Mouse (Mus musculus): ENCODE measurements around the gene Nlrc5. TPM values are rescaled to one million over a fixed set of nuclear protein-coding genes. Genes with fewer than 3 reads are reported as not detected.
A peak's percentile ranks its signal among the peaks of the same experiment; 100 is the strongest.

The Nlrc5 gene
- polyA plus RNA-seq, 1 experiment from 2014 or later: 0.45 TPM

DNA sequence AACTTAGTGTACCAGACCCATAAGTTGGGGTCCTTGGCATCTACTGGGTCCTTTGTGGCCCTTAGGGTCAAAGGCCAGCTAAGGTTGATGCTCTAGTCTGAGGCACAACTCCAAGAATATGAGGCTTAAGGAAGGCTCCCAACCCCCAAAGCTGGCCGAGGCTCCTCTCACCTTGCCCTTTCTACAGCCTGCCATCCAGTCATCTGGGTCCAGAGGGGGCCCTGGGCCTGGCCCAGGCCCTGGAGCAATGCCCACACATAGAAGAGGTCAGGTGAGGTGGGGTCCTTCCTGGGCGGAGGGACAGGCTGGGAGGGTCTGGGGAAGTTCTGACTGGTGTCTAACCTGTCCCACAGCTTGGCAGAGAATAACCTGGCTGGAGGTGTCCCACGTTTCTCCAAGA, 88.3 kb downstream of the Nlrc5 start:
- H3K4me2 ChIP-seq (ENCODE audit: low read depth, low read length): no peak overlapping the region
- no peaks in the 10 kb centered on the region for H3K27me3 ChIP-seq (ENCODE audit: control insufficient read depth, insufficient read depth, low read depth, low read length)
- ATAC-seq (ENCODE audit: low read depth): no peak
- no peaks in the 10 kb centered on the region for H3K36me3 ChIP-seq (ENCODE audit: control insufficient read depth, insufficient read depth, low read length)
- no peak overlapping the region for H3K4me3 ChIP-seq (ENCODE audit: low read length)
- no peak overlapping the region for H3K27ac ChIP-seq (ENCODE audit: low read length)
- no peak overlapping the region for H3K9ac ChIP-seq (ENCODE audit: low read length)
- no peaks in the 10 kb centered on the region for H3K4me1 ChIP-seq (replicated peaks; ENCODE audit: control insufficient read depth, insufficient read depth, low read length)
- 72% methylated on average over 3 of the region's 3 CpGs for WGBS
- H3K9me3 ChIP-seq (ENCODE audit: control insufficient read depth, low read length): no peaks in the 10 kb centered on the region

DNA sequence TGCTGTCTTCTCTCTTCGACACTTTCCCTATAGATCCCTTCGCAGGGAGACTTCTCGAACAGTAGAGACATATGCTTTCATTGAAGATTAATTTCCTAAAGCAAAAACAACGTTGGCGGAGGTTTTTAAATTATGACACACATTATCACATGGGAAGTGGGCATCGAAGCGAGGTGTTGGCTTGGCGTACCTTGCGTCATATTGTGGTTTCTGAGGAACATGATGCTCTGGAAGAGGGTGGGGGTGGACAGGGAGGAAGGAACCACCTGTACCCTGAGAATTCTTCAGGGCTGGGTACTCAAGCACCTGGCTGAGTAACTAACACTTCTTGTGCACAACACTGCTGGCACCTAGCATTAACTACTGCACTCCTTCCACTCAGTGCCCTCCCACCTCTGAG, 90.4 kb downstream of the Nlrc5 start:
- no peaks in the 10 kb centered on the region for H3K36me3 ChIP-seq (ENCODE audit: control insufficient read depth, insufficient read depth, low read length)
- no peaks in the 10 kb centered on the region for H3K9me3 ChIP-seq (ENCODE audit: control insufficient read depth, low read length)
- H3K27ac ChIP-seq (ENCODE audit: low read length): no peak overlapping the region
- no peaks in the 10 kb centered on the region for H3K4me1 ChIP-seq (replicated peaks; ENCODE audit: control insufficient read depth, insufficient read depth, low read length)
- no peak overlapping the region for H3K4me3 ChIP-seq (ENCODE audit: low read length)
- no peaks in the 10 kb centered on the region for H3K27me3 ChIP-seq (ENCODE audit: control insufficient read depth, insufficient read depth, low read depth, low read length)
- no peak overlapping the region for H3K4me2 ChIP-seq (ENCODE audit: low read depth, low read length)
- 74% methylated on average over 9 of the region's 9 CpGs for WGBS
- H3K9ac ChIP-seq (ENCODE audit: low read length): no peak overlapping the region
- ATAC-seq (ENCODE audit: low read depth): no peak

DNA sequence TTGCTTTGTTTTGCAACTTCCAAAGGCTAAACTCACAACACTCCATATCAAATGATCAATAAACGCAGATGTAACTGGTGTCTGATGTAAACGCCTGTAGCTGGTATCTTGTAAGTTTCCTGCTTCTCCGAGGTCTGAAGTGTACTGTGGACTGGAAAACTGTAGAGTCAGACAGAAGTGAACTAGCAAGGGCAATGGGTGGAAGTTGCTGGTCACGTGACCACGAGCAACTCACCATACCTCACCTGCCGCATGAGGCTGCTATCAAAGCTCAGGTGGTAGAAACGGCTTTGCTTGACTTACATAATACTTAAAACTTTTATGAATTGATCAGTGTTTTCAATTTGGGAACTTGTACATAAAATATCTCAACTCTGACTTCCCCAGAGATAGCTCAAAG, 93.0 kb downstream of the Nlrc5 start:
- Histone ChIP-seq H3K9ac (ENCODE audit: low read length) (no peak overlapping the region), H3K27ac (ENCODE audit: low read length) (no peak overlapping the region), H3K4me1 (replicated peaks; ENCODE audit: control insufficient read depth, insufficient read depth, low read length) (0 out of 2 replicates have a peak, but pooled peaks cover 3% of the 10 kb centered on the region), H3K36me3 (ENCODE audit: control insufficient read depth, insufficient read depth, low read length) (no peaks in the 10 kb centered on the region), H3K27me3 (ENCODE audit: control insufficient read depth, insufficient read depth, low read depth, low read length) (no peaks in the 10 kb centered on the region; the same call in 1 of the 2 replicates), H3K4me2 (ENCODE audit: low read depth, low read length) (no peak overlapping the region), H3K4me3 (ENCODE audit: low read length) (no peak overlapping the region), H3K9me3 (ENCODE audit: control insufficient read depth, low read length) (no peaks in the 10 kb centered on the region)
- WGBS: 68% methylated on average over 7 of the region's 7 CpGs
- ATAC-seq (ENCODE audit: low read depth): no peak

DNA sequence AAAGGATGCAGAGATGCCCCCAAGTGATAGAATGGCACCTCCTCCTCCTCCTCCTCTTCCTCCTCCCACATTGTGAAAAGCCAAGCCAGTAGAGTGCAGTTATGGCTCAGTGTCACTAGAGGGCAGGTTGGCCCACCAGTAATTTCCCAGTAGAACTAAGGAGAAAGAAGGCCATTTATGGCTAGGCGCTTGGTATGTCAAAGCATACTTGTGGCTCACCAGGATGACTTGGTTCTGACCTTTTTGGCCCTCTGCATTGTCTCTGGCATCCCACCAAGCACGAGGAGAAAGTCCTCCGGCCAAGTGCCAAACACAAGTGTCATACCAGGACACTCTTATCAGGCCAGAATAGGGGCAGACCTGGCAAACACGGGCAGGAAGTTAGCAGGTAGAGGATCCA, 94.1 kb downstream of the Nlrc5 start:
- Histone ChIP-seq H3K4me2 (ENCODE audit: low read depth, low read length) (no peak overlapping the region), H3K36me3 (ENCODE audit: control insufficient read depth, insufficient read depth, low read length) (no peaks in the 10 kb centered on the region), H3K9me3 (ENCODE audit: control insufficient read depth, low read length) (no peaks in the 10 kb centered on the region), H3K27ac (ENCODE audit: low read length) (no peak overlapping the region), H3K4me1 (replicated peaks; ENCODE audit: control insufficient read depth, insufficient read depth, low read length) (0 out of 2 replicates have a peak, but pooled peaks cover 3% of the 10 kb centered on the region), H3K9ac (ENCODE audit: low read length) (no peak overlapping the region), H3K27me3 (ENCODE audit: control insufficient read depth, insufficient read depth, low read depth, low read length) (peaks cover 2% of the 10 kb centered on the region; the same call in 1 of the 2 replicates), H3K4me3 (ENCODE audit: low read length) (no peak overlapping the region)
- 33% methylated on average over 4 of the region's 4 CpGs for WGBS
- ATAC-seq (ENCODE audit: low read depth): no peak

DNA sequence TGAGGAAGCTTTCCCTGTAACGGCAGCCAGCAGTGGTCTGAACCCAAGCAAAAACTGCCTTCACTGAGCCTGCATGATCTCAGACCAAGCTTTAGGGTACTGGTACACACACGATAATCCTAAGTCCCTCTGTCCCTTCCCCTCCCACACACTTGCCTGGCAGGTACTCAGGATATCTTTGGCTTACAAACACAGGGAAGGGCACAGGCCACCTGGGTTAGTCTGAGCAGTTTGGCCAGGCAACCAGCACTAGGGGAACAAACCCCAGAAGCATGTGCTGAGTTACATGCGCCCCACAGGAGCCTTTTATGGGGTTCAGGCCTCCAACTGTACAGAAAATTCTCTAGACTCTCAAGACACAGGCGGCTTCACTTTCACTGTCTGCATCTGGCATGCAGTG, 95.7 kb downstream of the Nlrc5 start:
- Histone ChIP-seq H3K4me2 (ENCODE audit: low read depth, low read length) (no peak overlapping the region), H3K27ac (ENCODE audit: low read length) (no peak overlapping the region), H3K4me1 (replicated peaks; ENCODE audit: control insufficient read depth, insufficient read depth, low read length) (peaks cover 7% of the 10 kb centered on the region), H3K36me3 (ENCODE audit: control insufficient read depth, insufficient read depth, low read length) (no peaks in the 10 kb centered on the region), H3K9ac (ENCODE audit: low read length) (no peak overlapping the region), H3K27me3 (ENCODE audit: control insufficient read depth, insufficient read depth, low read depth, low read length) (peaks cover 4% of the 10 kb centered on the region; the same call in 1 of the 2 replicates), H3K4me3 (ENCODE audit: low read length) (no peak overlapping the region), H3K9me3 (ENCODE audit: control insufficient read depth, low read length) (no peaks in the 10 kb centered on the region)
- WGBS: 56% methylated on average over 4 of the region's 4 CpGs
- no peak for ATAC-seq (ENCODE audit: low read depth)

DNA sequence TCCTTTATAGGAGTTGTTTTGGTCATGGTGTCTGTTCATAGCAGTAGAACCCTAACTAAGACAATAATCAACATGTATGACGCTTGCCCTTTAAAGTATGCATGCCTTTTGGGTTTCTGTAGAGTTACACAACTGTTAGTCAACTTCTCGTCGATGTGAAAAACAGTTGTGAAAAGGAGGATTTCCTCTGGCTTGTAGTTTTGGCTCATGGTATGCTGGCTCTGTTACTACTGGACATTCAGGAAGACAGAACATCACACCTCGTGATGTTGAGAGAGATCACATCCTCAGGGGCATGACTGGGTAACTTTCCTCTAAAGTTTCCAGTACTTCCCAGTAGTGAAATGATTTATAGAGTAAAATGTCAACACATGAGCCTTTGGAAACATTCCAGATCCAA, 96.5 kb downstream of the Nlrc5 start:
- Histone ChIP-seq H3K9ac (ENCODE audit: low read length) (no peak overlapping the region), H3K4me3 (ENCODE audit: low read length) (no peak overlapping the region), H3K4me2 (ENCODE audit: low read depth, low read length) (no peak overlapping the region), H3K27me3 (ENCODE audit: control insufficient read depth, insufficient read depth, low read depth, low read length) (peaks cover 4% of the 10 kb centered on the region; the same call in 1 of the 2 replicates), H3K27ac (ENCODE audit: low read length) (no peak overlapping the region), H3K36me3 (ENCODE audit: control insufficient read depth, insufficient read depth, low read length) (no peaks in the 10 kb centered on the region), H3K4me1 (replicated peaks; ENCODE audit: control insufficient read depth, insufficient read depth, low read length) (peaks cover 7% of the 10 kb centered on the region), H3K9me3 (ENCODE audit: control insufficient read depth, low read length) (no peaks in the 10 kb centered on the region)
- ATAC-seq (ENCODE audit: low read depth): no peak
- 78% methylated on average over 4 of the region's 4 CpGs for WGBS

DNA sequence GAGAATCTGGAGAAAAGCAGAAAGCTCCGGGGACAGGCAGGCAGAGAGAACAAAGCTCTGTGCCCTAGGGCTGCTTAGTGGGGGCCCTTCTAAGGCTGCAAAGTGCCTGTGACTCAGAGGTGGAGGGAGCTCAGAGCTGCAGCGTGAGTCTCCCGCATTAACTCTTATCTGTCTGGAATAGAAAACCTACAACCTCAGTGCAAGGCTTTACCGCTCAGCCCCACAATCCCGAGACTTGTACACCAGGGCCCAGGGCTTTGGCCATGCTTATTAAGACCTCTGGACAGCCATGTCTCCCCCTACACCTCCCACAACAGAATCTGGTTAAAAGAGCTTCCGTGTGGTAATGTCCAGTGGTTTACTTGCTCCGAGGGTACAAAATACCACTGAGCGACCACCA, 97.8 kb downstream of the Nlrc5 start:
- no peak for ATAC-seq (ENCODE audit: low read depth)
- peak overlapping the region; percentile 99 for H3K4me2 ChIP-seq (ENCODE audit: low read depth, low read length)
- 4% methylated on average over 8 of the region's 8 CpGs for whole genome bisulfite sequencing
- peaks cover 4% of the 10 kb centered on the region; the same call in 1 of the 2 replicates for H3K27me3 ChIP-seq (ENCODE audit: control insufficient read depth, insufficient read depth, low read depth, low read length)
- H3K4me3 ChIP-seq (ENCODE audit: low read length): peak overlapping the region; percentile 71
- 0 out of 2 replicates have a peak overlapping the region, but pooled peaks have one; percentile 75 for H3K9ac ChIP-seq (ENCODE audit: low read length)
- H3K27ac ChIP-seq (ENCODE audit: low read length): no peak overlapping the region
- no peaks in the 10 kb centered on the region for H3K36me3 ChIP-seq (ENCODE audit: control insufficient read depth, insufficient read depth, low read length)
- peaks cover 7% of the 10 kb centered on the region for H3K4me1 ChIP-seq (replicated peaks; ENCODE audit: control insufficient read depth, insufficient read depth, low read length)
- H3K9me3 ChIP-seq (ENCODE audit: control insufficient read depth, low read length): no peaks in the 10 kb centered on the region

DNA sequence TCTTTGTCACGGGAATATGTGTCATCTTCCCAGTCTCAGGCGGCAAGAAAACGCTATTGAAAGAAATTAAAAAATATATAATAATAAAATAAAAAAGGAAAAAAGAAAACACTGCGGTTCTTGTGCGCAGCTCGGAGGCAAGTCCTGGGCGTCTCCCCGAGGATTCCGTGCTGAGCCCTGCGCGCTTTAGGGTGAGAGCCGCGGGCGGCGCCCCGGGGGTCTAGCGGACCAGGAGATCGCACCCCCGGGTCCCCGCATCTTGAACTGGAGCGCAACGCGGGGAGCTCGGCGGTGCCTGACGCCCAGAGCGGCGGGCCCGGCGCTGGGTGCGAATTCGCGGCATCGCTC, 98.3 kb downstream of the Nlrc5 start:
- H3K4me3 ChIP-seq (ENCODE audit: low read length): peak overlapping the region; percentile 71
- H3K9me3 ChIP-seq (ENCODE audit: control insufficient read depth, low read length): no peaks in the 10 kb centered on the region
- ATAC-seq (ENCODE audit: low read depth): peak; percentile 24
- no peak overlapping the region for H3K27ac ChIP-seq (ENCODE audit: low read length)
- no peaks in the 10 kb centered on the region for H3K36me3 ChIP-seq (ENCODE audit: control insufficient read depth, insufficient read depth, low read length)
- peak overlapping the region; percentile 75 for H3K9ac ChIP-seq (ENCODE audit: low read length)
- H3K4me2 ChIP-seq (ENCODE audit: low read depth, low read length): peak overlapping the region; percentile 99
- WGBS: under 1% methylated on average over 34 of the region's 34 CpGs
- H3K4me1 ChIP-seq (replicated peaks; ENCODE audit: control insufficient read depth, insufficient read depth, low read length): peaks cover 7% of the 10 kb centered on the region
- H3K27me3 ChIP-seq (ENCODE audit: control insufficient read depth, insufficient read depth, low read depth, low read length): peaks cover 4% of the 10 kb centered on the region; the same call in 1 of the 2 replicates

DNA sequence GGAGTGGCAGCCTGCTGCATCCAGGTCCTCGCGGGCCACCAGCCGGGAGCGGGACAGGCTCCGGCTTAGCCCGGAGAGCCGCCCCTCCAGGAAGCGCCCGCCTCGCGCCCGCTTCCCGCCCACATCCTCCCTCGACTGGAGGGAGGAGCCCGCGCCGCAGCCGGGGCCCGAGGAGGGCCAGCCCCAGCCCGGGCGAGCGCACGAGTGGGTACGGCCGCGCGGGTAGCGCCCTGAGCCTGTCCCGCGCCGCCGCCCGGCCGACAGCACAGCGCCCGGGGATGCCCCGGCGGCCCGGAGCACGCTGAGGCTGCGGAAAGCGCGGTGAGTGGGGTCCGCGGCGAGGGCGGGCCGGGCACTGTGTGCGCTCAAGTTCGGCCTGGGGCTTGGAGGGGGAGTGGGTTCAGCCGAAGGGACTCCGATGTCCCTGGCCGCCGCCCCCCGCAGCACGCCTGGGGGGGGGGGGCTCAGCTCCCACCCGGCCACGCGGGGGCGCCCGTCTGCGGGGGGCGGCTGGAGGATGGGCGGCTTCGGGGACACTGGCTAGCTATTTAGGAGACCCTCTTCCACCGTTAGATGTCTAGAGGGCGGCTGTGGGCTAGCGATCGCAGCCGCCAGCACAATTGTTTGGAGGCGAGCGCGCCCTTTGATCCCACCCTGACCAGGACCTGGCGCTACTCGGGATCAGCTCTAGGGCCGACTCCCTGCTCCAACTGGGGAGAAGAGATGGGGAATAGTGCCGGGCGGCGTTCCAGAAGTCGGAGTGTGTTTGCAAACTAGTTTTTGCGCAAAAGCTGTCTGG, 98.9 kb downstream of the Nlrc5 start, which contains the start of gene Cpne2:
Gene Cpne2 (plus strand): TSS at position 118 of the 799 bp plus-strand sequence.
- WGBS: 0% methylated on average over 35 of the region's 81 CpGs

More for the DNA sequence above, 98.9 kb downstream of the Nlrc5 start, which contains the start of gene Cpne2:
- Histone ChIP-seq H3K4me1 (replicated peaks; ENCODE audit: control insufficient read depth, insufficient read depth, low read length) (peaks cover 7% of the 10 kb centered on the region), H3K9me3 (ENCODE audit: control insufficient read depth, low read length) (no peaks in the 10 kb centered on the region), H3K4me2 (ENCODE audit: low read depth, low read length) (peak within 1 kb of the TSS; percentile 99), H3K4me3 (ENCODE audit: low read length) (peak within 1 kb of the TSS; percentile 71), H3K27ac (ENCODE audit: low read length) (no peak within 1 kb of the TSS), H3K27me3 (ENCODE audit: control insufficient read depth, insufficient read depth, low read depth, low read length) (peaks cover 4% of the 10 kb centered on the region; the same call in 1 of the 2 replicates), H3K36me3 (ENCODE audit: control insufficient read depth, insufficient read depth, low read length) (no peaks in the 10 kb centered on the region), H3K9ac (ENCODE audit: low read length) (peak within 1 kb of the TSS; percentile 75)
- peak; percentile 95 for ATAC-seq (ENCODE audit: low read depth)
